ENCODE assay signal across 19 mouse cellular contexts in the genomic region with DNA sequence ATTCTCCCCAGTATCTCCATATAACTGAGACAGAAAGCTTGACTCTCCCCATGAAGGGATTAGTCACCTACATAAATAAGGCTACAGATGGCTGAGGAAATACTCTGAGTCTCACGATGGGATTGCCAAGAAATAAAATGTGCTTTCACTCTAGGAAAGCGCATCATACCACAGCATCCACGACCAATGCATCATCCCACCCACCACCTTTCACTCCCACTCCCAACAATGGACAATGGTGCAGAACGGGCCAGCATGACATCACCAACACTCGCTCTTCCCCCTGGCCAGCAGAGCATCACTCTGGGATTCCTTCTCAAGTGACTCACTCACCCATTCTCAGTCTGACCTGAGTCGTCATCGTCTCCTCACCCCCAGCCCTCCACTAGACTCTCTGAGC.
"Had no signal": no experiment of that assay in that cellular context is flagged by ENCODE, and none has a peak within 500 bp of the region (broad histone marks: within the 10 kb centered on the region; RNA-seq: fewer than 3 reads in every experiment).

No protein-coding gene starts in this region.

- H3K27ac ChIP-seq: limb, embryonic 10.5 days; limb, embryonic 13.5 days; liver, embryonic 12.5 days; liver, embryonic 15.5 days; lung, embryonic 15.5 days; midbrain, embryonic 12.5 days; midbrain, embryonic 15.5 days; neural tube, embryonic 13.5 days; stomach, embryonic 15.5 days had no signal

- H3K27me3 ChIP-seq: limb, embryonic 13.5 days; liver, embryonic 12.5 days; liver, embryonic 15.5 days; lung, embryonic 15.5 days; midbrain, embryonic 12.5 days; midbrain, embryonic 15.5 days; neural tube, embryonic 13.5 days; stomach, embryonic 15.5 days had no signal

- DNase-seq: kidney, adult 9 months; kidney, postnatal 14 days; kidney, postnatal 4 days; liver; lung, adult 18-20 months; lung, postnatal 10 days; lung, postnatal 36 days; right cerebral cortex, postnatal 25 days; spleen, adult 18-20 months; thymus, postnatal 25 days had no signal

- H3K9me3 ChIP-seq: limb, embryonic 10.5 days; limb, embryonic 13.5 days; liver, embryonic 12.5 days; liver, embryonic 15.5 days; lung, embryonic 15.5 days; midbrain, embryonic 12.5 days; midbrain, embryonic 15.5 days; neural tube, embryonic 13.5 days; stomach, embryonic 15.5 days had no signal

- H3K4me1 ChIP-seq: limb, embryonic 10.5 days; limb, embryonic 13.5 days; liver, embryonic 12.5 days; liver, embryonic 15.5 days; lung, embryonic 15.5 days; midbrain, embryonic 12.5 days; midbrain, embryonic 15.5 days; stomach, embryonic 15.5 days had no signal

- H3K36me3 ChIP-seq: limb, embryonic 10.5 days; limb, embryonic 13.5 days; liver, embryonic 12.5 days; liver, embryonic 15.5 days; lung, embryonic 15.5 days; midbrain, embryonic 12.5 days; midbrain, embryonic 15.5 days; neural tube, embryonic 13.5 days; stomach, embryonic 15.5 days had no signal

- H3K4me3 ChIP-seq: limb, embryonic 10.5 days; limb, embryonic 13.5 days; liver, embryonic 12.5 days; liver, embryonic 15.5 days; lung, embryonic 15.5 days; midbrain, embryonic 12.5 days; midbrain, embryonic 15.5 days; neural tube, embryonic 13.5 days; stomach, embryonic 15.5 days had no signal

- H3K4me2 ChIP-seq: limb, embryonic 13.5 days; liver, embryonic 12.5 days; liver, embryonic 15.5 days; lung, embryonic 15.5 days; midbrain, embryonic 12.5 days; midbrain, embryonic 15.5 days; neural tube, embryonic 13.5 days; stomach, embryonic 15.5 days had no signal
